Mouse (Mus musculus) hindbrain, embryonic 11.5 days (tissue): ENCODE data around the gene Il1rapl1. TPM values are rescaled to one million over a fixed set of nuclear protein-coding genes. Genes with fewer than 3 reads are reported as not detected.

ENCODE experiments used
- ATAC-seq: fragments of 200-750 bp; cut with Nextera tagmentation; 2 replicates; pipeline ENCODE4 v1.8.0; 2017; ENCODE audit warnings: mild to moderate bottlenecking, moderate TSS enrichment, moderate library complexity; ENCODE audit not compliant: low FRiP score
- DNase-seq: peaks from one replicate; pipeline ENCODE4 v3.0.0-alpha.2; 2015; ENCODE audit warnings: low spot score
- H3K27ac ChIP-seq: fragments of 300-500 bp; sonication (generic); 2 replicates; pipeline ENCODE4 v1.5.1; 2014; ENCODE audit warnings: mild to moderate bottlenecking, low read depth, low read length
- H3K27me3 ChIP-seq: fragments of 300-500 bp; sonication (generic); 2 replicates; pipeline ENCODE4 v1.6.1; 2014; ENCODE audit warnings: mild to moderate bottlenecking, low read length, moderate library complexity, mixed read lengths; ENCODE audit not compliant: control insufficient read depth, insufficient read depth
- H3K36me3 ChIP-seq: fragments of 300-500 bp; sonication (generic); 2 replicates; pipeline ENCODE4 v1.6.1; 2014; ENCODE audit warnings: mild to moderate bottlenecking, low read length, moderate library complexity, mixed read lengths; ENCODE audit not compliant: control insufficient read depth, insufficient read depth
- H3K4me1 ChIP-seq: fragments of 300-500 bp; sonication (generic); replicated peaks from 2 replicates; pipeline ENCODE4 v1.6.1; 2014; ENCODE audit warnings: low read length, mixed read lengths; ENCODE audit not compliant: control insufficient read depth, insufficient read depth
- H3K4me2 ChIP-seq: fragments of 300-500 bp; sonication (generic); replicated peaks from 2 replicates; pipeline ENCODE4 v1.6.1; 2014; ENCODE audit warnings: mild to moderate bottlenecking, low read depth, low read length
- H3K4me3 ChIP-seq: fragments of 300-500 bp; sonication (generic); 2 replicates; pipeline ENCODE4 v1.5.1; 2014; ENCODE audit warnings: low read depth, low read length
- H3K9ac ChIP-seq: fragments of 300-500 bp; sonication (generic); 2 replicates; pipeline ENCODE4 v1.6.1; 2014; ENCODE audit warnings: low read depth, low read length
- H3K9me3 ChIP-seq: fragments of 300-500 bp; sonication (generic); 2 replicates; pipeline ENCODE4 v1.6.1; 2016; ENCODE audit warnings: low read length; ENCODE audit not compliant: control insufficient read depth
- WGBS: fragments of 180-500 bp; shearing (Covaris S2); extraction: QIAGEN DNeasy Blood & Tissue Kit; methylation state at CpG from one replicate; pipeline ENCODE4 v1.1.7; 2014; 5-methylcytosine and 5-hydroxymethylcytosine counted together
- polyA plus RNA-seq: library from polyadenylated mRNA; unstranded; fragments of >200 nt; fragmentation: Nextera tagmentation; extraction: Ambion mirVana; gene quantifications from 2 replicates; pipeline ENCODE4 v1.2.1, GENCODE M21; 2014

Gene Il1rapl1
- polyA plus RNA-seq, 1 experiment from 2014 or later: 1.7 TPM

DNA sequence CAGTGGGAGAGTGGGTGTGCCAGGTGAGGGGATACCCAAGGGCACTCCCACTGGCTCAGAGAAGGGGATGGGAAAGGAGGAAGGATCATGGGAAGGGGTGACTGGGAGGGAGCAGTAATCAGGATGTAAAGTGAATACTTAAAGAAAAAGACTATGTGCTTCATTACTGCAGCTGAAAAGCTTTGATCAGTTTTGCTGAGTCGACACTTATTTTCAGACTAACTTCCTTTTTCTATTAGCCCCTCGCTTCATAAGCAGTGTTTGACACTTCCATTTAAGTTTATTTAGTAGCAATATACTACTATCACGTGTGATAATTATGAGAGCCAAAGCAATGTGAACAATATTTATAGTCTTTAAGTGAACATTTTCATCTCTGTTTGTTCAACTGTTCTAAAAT lies 1307.2 kb downstream of the Il1rapl1 start:
- H3K4me1 ChIP-seq: no peaks in the 10 kb centered on the region
- WGBS: 81% methylated on average over 3 of the region's 3 CpGs
- no peak for ATAC-seq

GRCm38 (mm10) chrX:86802725-86803124 lies 1312.7 kb downstream of the Il1rapl1 start:
- H3K27me3 ChIP-seq: no peaks in the 10 kb centered on the region
- no peaks in the 10 kb centered on the region for H3K4me1 ChIP-seq
- no peak overlapping the region for H3K4me3 ChIP-seq
- ATAC-seq (no peak), DNase-seq (no peak)
- 77% methylated on average over 2 of the region's 2 CpGs for WGBS
- H3K27ac ChIP-seq: no peak overlapping the region
- H3K9me3 ChIP-seq: no peaks in the 10 kb centered on the region
- no peaks in the 10 kb centered on the region for H3K36me3 ChIP-seq
- no peak overlapping the region for H3K9ac ChIP-seq
- H3K4me2 ChIP-seq: no peak overlapping the region

More for the DNA sequence above, 1307.2 kb downstream of the Il1rapl1 start:
- Histone ChIP-seq H3K4me3 (no peak overlapping the region), H3K4me2 (no peak overlapping the region), H3K27me3 (no peaks in the 10 kb centered on the region), H3K9me3 (no peaks in the 10 kb centered on the region), H3K9ac (no peak overlapping the region), H3K36me3 (no peaks in the 10 kb centered on the region), H3K27ac (no peak overlapping the region)
- DNase-seq: no peak

DNA sequence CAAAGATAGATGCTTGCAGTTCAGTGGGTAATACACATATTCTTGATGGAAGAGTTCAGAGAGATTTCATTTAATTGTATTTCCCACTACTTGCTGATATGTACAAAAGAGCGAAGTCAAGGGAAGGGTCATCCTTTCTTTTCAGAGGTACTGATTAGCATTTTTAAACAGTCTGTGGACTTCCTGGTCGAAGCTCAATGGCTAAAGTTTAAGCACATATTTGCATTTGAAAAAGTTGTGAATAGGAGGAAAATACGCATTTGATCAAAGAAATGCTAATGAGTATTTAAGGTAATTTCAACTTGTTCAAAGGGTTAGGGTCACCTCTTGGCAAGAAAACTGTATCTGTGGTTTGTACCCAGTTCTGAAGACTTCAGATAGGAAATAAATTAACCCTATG lies 1386.6 kb downstream of the Il1rapl1 start:
- ATAC-seq (no peak), DNase-seq (no peak)
- H3K4me1 ChIP-seq: no peaks in the 10 kb centered on the region
- no peak overlapping the region for H3K27ac ChIP-seq
- H3K9me3 ChIP-seq: no peaks in the 10 kb centered on the region
- H3K36me3 ChIP-seq: no peaks in the 10 kb centered on the region
- no peaks in the 10 kb centered on the region for H3K27me3 ChIP-seq
- H3K4me2 ChIP-seq: no peak overlapping the region
- 39% methylated on average over 3 of the region's 3 CpGs for WGBS
- H3K4me3 ChIP-seq: no peak overlapping the region
- no peak overlapping the region for H3K9ac ChIP-seq
